Mouse (Mus musculus) B cell, adult 2 months (primary cell): ENCODE data around the gene Snx15.

Source experiments
- DNase-seq, 2 experiments: peaks; one replicate each; pipeline ENCODE4 v3.0.0; 2022

Gene Snx15

DNA sequence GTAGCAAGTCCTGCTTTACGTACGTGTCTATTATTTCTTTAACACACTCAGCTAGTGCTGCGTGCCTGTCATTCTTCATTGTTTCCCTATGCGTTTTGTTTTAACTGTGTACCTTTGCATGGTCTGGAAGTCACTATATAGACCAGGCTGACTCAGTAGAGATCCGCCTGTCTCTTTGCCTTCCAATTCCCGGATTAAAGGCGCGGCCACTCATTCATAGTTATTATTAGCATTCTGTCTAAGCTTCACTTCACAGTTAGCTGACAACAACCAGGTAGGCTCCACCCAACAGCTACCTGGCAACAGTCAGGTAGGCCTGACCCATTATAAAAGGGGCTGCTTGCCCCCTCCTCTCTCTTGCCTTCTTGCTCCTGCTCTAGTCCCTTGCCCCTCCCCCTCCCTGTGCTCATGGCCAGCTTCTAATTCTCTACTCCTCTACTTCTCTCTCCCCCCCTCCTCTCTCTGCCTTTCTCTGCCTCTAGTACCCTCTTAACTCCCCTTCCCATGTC lies 9.4 kb downstream of the Snx15 start:
- no peak for DNase-seq

DNA sequence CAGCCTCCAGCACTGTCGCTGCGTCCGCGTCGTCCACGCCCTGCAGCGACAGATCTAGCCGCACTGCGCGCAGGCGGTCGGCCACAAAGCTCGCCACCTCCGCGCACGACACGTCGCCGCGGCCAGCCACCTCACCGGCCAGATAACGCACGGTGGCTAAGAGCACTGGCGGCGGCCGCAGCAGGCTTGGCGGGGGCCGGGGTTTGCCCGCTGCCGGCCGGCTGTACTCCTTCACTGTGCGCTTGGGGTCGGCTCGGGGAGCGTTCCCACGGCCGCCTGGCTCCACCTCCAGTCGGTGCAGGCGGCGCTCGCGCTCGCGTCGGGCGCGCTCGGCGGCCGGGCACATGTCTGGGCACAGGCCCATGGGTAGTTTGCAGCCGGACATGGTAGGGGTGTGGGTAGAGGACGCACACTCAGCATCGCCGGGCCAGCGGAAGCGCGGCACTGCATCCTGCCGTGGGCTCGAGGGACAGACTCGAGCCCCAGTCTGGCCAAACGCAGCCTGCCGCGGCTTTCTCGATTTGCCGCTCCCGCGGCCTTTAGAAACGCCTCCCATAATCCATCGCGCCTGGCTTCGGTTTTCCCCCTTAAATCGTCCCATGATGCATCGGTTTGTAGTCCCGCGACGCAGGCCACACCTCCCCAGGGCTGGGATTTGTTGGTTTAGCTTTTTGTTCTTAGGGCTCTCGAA lies 10.0 kb downstream of the Snx15 start, which contains the start of gene Sac3d1:
Gene Sac3d1, minus strand, starts transcription at position 665 of the 691 bp plus-strand sequence.
- DNase-seq: peak; percentile 87 to 89

DNA sequence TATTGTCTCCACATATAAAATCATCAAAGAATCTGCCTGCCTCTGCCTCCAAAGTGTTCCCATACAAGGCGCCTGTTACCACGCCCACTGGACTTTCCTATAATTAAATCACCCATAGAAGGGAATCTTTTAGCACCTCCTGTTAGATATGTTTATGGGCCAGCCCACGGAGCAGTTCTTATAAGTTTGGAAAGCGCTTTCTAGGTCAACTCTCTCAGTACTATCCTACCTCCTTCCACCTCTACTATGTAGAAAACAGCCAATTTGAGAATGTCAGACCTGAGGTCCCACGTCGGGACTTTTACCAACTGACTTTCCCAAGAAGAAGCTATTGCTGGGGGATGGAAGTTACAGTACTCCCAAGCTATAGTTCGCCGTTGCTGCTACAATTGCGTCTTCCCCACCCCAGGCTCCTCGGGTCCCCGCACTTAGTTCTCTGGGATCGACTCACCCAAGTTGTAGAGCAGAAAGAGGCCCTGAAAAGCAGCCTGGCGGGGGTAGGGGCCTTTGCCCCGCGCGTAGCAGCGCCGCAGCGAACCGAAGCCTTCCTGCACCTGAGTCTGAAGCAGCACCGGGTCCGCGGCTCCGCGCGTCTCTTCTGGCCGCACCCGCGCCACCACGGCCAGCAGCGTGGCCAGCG lies 10.6 kb downstream of the Snx15 start:
- no peak for DNase-seq

DNA sequence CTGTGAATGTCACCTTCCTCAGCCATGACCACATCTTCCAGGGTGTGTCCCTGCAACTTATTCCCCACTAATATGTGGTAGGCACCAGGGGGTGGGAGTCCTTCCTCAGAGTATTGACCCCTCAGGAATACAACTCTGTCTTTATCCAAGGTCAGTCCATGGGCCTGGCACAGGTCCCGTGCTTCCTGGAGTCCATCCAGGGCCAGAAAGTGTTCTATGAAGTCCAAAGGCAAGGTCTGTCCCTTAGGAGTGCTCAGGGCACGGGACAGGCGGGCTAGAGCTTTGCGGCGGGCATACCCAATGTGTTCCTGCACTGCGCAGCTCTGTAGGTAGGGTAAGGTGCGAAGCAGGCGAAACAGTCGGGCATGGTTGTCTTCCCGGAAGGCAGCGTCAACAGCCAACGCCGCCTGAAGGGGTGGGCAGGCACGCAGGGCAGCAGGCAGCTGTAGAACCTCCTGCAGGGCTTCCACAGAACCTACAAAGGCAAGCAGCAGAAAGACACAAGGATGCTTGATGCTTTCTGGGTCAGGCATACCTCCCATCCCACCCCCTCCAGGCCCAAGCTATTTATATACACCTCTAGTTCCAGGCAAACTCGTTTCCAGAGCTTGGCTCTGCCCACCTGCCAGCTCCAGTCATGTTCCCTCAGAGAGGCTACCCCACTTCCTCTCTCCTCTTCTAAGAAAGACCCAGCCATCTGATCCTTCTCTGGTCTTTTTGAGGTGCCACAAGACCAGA lies 11.8 kb downstream of the Snx15 start:
- DNase-seq: no peak

DNA sequence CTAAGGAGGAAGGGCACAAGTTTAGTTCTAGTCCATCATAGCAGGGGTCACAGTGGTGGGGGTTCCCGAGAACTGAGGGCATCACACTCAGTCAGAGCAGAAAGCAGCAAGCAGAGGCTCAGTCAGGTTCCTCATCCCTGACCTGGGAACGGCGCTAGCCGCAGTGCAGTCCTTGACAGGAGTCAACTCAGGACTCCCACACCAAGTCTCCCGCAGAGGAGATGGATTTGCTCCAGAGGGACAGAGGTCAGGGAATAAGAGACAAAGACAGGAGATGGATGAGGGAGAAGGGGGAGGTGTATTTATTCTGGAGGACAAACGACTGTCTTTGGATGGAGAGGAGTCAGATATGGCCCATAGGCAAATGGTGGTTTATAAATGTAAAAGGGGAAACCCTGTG lies 15.0 kb downstream of the Snx15 start:
- DNase-seq: no peak

DNA sequence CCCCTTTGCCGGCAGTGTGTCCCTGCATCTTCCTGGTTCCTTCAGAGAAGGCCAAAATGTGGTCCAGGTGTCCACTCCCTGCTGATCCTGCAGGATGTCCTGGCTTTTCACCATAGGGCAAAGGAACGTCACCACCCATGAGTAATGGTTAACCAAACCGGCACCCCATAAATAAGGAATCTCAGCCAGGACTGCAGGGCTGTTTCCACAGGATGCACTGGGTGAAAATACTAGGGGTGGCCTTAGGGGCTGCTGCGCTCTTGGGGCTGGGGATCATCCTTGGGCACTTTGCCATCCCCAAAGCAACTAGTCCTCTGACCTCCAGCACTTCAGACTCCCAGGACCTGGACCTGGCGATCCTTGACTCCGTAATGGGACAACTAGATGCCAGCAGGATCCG lies 22.5 kb downstream of the Snx15 start, which contains the start of gene Naaladl1:
Gene Naaladl1, plus strand, starts transcription at position 197 of the 400 bp plus-strand sequence.
- DNase-seq: no peak

DNA sequence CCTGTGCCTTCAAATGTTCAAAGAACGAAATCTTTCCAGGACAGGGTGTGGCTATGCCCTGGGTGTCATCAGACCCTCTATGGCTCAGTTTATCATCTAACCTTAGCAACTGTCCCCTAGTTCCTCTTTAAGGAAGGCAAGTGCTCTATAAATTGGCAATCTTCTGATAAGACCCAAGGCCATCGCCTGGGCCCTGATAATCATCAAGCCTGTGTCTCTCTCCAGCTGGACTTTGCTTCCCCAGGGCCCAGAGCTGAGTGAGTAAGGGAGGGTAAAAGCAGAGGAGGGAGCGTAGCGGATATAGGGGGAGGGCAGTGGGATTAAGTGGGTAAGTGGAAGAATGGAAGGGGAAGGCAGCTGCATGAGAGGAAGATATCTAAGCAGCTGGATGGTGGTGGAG lies 23.6 kb downstream of the Snx15 start:
- DNase-seq: no peak

DNA sequence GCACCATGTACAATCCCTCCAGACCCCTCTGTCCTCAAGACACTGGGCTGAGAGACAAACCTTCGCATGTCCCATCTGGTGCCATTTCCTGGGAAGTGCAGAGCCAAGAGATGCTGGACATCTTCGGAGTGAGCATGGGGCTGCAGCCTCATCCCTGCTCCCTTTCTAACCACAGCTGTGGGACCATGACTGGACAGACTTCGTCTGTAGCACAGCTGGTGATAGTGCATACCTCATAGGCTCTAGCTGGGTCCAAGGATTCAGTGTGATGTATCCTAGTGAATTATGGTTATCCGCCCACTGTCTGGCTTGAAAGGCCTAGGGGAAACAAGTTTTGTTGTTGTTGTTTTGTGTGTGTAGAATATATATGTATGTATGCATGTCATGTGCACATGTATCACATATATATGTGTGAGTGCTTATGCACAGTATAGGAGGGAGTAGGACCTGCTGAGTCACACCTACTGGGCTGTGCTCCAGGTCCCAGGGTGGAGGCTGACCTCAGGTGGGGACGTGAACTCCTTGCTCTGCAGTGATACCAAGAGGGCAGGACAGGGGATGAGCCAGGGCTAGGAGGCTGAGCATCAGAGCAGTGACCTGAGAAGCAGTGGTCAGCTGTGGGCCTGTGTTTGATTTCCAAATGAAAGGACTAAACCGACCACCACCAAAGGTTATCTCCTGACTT lies 25.8 kb downstream of the Snx15 start:
- DNase-seq: no peak

DNA sequence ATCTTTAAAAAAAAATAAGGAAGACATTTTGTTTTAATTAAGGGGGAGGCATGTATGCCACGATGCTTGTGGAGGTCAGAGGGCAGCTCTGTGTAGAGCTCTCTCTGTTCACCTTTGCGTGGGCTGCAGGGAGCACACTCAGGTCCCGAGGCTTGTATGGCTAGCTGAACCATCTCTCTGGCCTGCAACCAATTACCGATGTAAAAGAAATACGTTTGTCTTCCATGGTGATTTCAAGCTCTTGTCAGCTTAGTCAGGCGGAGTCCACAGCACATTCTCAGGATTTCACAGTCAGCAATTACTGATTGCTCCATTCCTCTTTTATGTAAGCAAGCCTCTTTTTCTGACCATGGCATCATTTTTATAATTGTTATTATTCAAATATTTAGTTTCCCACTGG lies 26.9 kb downstream of the Snx15 start:
- DNase-seq: no peak

DNA sequence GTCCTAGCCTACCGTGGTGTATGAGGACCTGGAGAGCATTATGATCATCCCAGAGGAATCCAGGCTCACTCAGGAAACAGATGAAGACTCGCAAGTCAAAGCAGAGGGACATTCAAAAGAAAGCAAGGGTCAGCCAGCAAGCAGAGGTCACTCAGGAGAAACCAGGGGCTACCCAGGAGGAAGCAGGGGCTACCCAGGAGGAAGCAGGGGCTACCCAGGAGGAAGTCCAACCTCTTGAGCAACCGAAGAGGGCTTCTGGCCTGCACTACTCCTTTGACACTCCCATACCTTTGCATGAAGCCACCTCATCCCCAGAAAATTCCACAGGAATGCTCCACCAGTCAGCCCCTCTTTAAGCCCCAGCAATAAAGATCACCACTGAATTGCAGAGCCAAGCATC lies 30.3 kb downstream of the Snx15 start:
- no peak for DNase-seq

DNA sequence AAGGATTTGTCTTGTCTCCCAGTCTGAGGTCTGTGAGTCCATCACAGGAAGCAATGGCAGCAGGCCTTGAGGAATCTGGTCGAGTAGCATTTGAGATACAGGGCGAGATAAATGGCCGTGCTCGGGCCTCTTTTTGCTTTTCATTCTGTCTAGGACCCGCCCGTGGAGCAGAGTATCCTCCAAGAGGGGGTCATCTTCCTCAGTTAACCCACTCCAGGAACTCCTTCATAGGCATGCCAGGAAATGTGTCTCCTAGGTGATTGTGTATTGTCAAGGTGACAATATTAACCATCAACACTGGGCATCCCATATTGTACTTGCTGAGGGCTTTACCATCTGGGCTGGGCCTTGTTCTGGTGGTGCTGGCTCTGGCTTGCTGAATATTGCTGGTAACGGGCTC lies 34.0 kb downstream of the Snx15 start, which contains the start of gene AC131692.1:
Gene AC131692.1, plus strand, starts transcription at position 301 of the 400 bp plus-strand sequence.
- no peak for DNase-seq

DNA sequence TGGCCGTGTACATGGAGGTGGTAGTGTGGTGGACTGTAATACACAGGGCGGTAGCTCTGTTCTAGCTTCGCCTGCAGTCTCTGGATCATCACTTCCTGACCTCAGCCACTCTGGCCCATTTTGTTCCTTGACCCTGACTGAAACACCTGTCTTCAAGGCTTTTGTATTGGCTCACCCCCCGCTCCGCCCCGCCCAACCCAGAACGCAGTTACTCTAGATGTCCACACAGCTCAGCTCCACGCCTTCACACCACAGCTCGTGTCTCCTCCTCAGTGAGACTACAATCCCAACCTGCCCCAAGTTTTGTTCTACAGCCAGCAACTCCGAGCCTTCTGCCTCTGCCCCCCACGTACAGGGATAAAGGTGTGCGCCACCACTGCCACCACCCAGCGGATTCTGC lies 39.3 kb downstream of the Snx15 start:
- DNase-seq: no peak

DNA sequence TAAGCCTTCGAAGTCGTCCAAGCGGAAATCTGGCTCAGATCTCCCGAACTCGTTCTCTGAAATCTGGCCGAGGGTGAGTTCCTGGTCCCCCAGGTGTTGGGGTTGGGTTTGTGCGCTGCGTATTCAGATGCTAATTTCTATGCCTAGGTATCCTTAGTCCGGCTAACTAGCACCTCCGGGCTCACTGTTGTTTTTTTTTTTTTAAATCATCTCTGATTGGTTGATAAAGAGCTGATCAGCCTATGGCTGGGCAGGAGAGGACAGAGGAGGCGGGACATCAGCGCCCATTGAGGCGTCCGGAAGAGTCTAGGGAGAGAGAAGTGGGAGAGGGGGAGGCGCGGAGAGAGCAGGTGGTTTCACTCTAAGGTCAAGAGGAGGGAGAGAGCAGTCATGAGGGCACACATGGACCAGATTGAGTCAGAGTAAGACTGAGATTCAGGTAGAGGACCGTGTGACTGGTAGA lies 42.7 kb downstream of the Snx15 start:
- DNase-seq: peak; percentile 59 to 64

DNA sequence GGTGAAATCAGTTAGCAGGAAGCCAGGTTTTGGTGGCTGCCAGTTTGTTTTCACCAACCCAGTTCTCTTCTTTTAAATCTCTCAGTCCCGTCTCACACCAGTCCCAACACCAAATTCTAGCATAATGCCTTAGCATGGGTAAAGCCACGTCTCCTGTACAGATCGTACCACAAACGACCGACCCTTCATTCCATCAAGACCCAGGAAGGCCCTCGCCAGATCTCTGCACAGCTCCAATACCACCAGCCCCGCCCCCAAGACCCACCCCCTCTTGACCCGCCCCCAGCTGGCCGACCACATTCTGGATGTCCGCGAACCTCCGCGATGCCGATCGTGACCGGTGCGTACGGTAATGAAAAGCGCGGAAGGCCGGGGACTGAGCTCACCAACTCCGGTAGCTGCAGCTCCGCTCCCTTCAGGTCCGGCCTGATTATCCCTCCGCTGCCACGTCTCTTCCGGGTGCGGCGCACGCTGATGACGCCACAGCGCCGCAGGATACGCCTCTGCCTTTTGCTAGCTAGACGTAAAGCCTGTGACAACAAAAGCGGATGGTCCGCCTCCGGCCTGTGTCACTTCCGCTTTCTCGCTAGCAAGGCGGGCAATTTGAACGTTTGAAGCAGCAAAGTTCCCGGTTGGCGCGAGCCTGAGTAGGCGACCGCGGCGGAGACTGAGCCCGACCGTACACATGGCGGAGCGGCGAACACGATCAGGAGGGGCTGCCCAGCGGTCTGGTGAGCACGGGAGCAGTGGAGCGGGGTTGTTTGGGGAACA lies 43.4 kb downstream of the Snx15 start, which contains the start of the genes Zfpl1 and Cdca5:
Gene Zfpl1, minus strand, starts transcription at position 479 of the 771 bp plus-strand sequence.
Gene Cdca5, plus strand, starts transcription at position 506 of the 771 bp plus-strand sequence.
- peak; percentile 97 for DNase-seq

DNA sequence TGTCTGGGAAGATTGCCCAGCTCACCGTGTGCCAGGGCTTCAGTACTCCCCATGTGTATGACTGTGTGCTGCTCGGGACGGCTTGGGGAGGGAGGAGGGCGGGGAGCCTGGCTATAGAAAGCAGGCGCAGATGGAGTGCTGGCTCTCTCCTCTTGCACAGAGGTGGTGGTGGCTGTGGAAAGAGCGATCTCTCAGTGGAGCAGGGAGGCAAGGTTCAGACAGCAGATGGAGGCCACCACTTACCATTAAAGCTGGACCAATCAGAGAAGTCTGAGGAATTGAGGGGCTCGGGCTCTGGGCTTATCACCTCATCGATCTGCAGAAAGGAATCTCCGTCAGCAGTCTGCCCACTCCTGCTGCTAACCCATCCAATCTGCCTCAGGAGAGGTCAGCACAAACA lies 45.9 kb downstream of the Snx15 start, which contains the start of gene Gm28374:
Gene Gm28374, minus strand, starts transcription at position 101 of the 400 bp plus-strand sequence.
- no peak for DNase-seq

DNA sequence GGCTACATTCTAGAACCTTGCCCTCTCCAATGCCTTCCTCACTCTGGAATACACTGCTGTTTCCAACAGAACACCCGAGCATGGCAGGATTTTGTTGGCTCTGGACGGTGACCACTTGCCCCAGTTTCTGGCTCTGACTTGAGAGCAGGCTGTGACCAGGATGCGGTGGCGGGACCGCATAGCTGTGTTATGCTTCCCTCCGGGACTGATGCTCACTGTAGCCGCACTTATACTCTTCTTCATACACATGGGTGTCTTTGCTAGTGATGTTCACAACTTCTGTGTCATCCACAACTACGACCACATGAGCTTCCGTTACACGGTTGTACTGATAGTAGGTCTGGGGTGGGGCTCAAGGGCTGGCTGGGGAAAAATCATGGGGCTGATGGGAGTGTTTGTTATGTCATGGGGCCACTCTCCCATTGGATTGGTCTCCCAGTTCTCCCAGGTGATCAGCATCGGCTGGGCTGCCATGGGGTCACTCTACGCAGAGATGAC lies 48.1 kb downstream of the Snx15 start, which contains the start of gene Tmem262:
Gene Tmem262, plus strand, starts transcription at position 51 of the 498 bp plus-strand sequence.
- no peak for DNase-seq

DNA sequence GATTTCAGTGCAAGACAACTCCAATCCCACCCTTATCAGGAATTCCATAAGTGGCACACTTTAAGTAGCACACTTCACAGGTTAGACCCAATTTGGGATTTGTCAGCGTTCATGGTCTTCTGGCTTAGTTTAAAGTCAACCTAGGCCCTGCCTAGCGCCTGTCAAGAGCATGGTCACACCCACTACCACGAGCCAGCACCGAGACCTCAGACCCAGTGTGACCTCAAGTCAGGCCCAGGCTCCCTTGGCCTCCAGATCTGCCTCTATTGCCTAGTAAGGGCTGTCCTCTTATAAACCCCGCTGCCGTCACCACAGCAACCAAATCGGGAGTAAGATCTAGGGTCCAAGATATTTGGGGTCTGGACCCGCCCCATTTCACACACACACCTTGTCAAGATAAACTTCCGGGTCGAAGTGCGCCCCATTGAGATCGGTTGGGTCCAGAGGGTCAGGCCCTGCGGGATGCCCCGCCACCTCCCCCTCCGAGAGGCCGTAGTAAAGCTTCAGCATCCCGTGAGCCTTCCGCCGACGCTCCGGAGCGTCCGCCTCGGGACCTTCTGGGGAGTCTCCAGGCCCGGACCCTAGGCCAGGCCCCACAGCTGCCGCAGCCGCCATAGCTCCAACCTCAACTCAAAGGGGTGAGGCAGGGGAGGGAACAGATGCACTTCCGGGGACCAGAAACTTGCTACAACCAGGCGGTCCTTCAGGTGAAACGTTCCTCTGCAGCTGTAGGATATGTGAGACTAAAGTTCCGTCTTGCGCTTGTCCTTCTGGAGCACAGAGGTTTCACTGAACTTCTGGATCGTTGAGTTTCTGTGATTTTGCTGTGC lies 51.3 kb downstream of the Snx15 start, which contains the start of gene Vps51:
Gene Vps51, minus strand, starts transcription at position 668 of the 830 bp plus-strand sequence.
- DNase-seq: peak; percentile 86 to 88

DNA sequence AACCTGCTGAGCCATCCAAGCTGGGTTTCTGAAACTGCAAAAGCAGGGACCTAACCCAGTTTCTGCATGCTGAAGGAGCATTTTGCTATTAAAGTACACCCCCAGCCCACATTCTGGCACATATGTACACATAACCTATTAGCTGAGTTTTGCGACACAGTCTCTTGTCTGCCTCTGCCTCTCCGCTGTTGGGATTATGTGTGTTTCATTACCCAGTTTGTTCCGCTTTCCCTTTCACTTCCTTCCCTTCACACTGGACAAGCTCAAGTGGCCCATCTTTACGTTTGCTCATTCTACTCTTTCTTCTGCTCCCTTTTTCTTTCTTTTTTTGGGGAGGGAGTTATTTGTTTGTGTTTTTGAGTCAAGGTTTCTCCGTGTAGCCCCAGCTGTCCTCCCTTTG lies 54.2 kb downstream of the Snx15 start:
- DNase-seq: no peak

DNA sequence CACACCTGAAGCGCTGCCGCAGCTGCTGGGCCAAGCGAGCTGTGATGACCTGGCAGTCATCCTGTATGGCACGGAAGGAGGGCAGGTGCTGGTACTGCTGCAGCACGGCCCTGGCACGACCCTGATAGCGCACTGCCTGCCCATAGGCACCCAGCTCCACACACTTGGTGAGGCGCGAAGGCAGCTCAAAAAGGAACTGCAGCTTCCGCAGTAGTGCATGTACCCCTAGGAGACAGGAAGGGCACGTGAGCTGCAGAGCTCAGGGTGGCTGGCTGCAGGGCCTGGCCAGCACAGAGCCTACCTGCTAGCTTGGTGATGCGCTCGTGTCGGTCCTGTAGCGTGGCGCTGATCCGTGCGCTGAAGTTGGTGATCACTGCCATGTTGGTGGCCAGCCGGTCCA lies 56.8 kb downstream of the Snx15 start:
- DNase-seq: no peak

DNA sequence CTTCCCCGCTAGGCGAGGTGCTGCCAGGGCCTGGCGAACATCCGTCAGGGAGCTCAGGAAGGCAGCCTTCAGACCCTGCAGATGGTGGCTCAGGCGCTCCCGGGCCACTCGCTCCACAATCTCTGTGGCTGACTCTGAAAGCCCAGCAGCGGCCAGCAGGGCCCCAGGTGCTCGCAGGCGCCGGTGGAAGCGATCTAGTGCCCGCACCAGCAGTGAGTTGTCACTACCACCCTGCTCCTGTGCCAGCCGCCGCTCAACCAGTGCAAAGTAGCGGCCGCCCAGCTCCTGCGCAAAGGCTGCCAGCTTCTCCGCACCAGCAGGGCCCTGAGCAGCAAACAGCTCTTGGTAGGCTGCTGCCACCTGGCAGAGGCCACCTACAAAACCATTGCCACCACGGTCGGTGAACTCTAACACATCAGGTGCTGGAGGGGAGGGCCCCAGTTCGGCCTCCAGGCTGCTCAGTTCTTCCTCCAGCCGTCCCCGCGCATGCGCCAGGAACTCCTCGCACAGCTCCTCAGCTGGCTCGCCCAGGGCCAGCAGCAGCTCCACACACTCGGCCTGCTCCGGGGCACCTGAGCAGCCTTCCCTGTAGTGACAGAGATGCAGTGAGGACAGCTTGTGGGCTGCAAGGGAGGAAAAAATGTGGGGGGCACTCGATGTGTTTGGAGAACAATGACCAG lies 57.4 kb downstream of the Snx15 start:
- no peak for DNase-seq
